Mouse (Mus musculus): Measurements from ENCODE around the gene Igfbp5. TPM values are rescaled to one million over a fixed set of nuclear protein-coding genes. Genes with fewer than 3 reads are reported as not detected.

Gene Igfbp5
- total RNA-seq, 1 experiment: 2.1 TPM

DNA sequence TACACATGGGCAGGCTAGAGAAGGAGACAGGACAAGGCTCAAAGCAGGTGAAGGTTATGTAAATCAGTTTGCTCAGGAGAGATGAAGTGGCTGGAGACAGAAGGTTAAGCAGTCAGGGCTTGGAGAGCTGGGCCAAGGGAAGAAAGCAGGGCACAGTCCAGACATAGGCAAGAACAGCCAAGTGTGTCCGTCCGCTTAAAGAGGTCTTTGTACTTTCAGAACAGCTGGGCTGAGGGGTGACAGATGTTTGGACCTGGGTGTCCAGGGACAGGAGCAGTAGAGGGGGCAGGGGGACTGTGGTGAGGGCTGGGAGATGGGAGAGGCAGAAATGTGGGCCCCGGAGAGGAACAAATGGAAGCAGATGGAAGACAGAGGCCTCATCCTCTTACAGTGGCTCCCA is 10.4 kb downstream of the Igfbp5 start:
- H3K4me3 ChIP-seq (ENCODE audit: insufficient read depth in 1 of 2, low read depth in 1 of 2, low read length in 2 of 2, poor library complexity in 1 of 2, severe bottlenecking in 1 of 2): no peak overlapping the region
- no peak for DNase-seq (ENCODE audit: low read depth, low spot score)
- no peaks in the 10 kb centered on the region for H3K36me3 ChIP-seq (ENCODE audit: control insufficient read depth, insufficient read depth, low read length, poor library complexity, severe bottlenecking)
- no peak for TF ChIP-seq HCFC1 (IDR thresholded peaks at IDR 0.05; ENCODE audit: borderline replicate concordance, insufficient read depth, low read length)
- TF ChIP-seq ZC3H11A (IDR thresholded peaks at IDR 0.05; ENCODE audit: borderline replicate concordance, low read depth, low read length): no peak
- TF ChIP-seq CHD2 (IDR thresholded peaks at IDR 0.05; ENCODE audit: low read depth, low read length): no peak
- TF ChIP-seq ZNF384 (IDR thresholded peaks at IDR 0.05; ENCODE audit: low read depth, low read length): no peak
- TF ChIP-seq MAFK (IDR thresholded peaks at IDR 0.05; ENCODE audit: insufficient read depth, low read depth, low read length): no peak
- no peaks in the 10 kb centered on the region for H3K9me3 ChIP-seq (ENCODE audit: control insufficient read depth, insufficient read depth, low read depth, low read length)
- 0 out of 4 replicates have a peak, but pooled peaks cover 0 to 2% of the 10 kb centered on the region in 2 experiments for H3K4me1 ChIP-seq (ENCODE audit: control insufficient read depth in 2 of 2, insufficient read depth in 2 of 2, low read length in 2 of 2, poor library complexity in 1 of 2)
- H3K9ac ChIP-seq (ENCODE audit: insufficient read depth, low read depth, low read length, poor library complexity, severe bottlenecking): no peak overlapping the region
- in situ Hi-C loops (cut with MboI; ENCODE audit: low sequenced_read_pairs in 2 of 2, unreplicated experiment in 2 of 2): loop anchor here in 1 of 2 experiments (5.0 kb wide), 1 partner anchor 147 kb away; no protein-coding TSS in a partner anchor
- H3K27ac ChIP-seq (ENCODE audit: insufficient read depth, low read depth, low read length, poor library complexity, severe bottlenecking): no peak overlapping the region

DNA sequence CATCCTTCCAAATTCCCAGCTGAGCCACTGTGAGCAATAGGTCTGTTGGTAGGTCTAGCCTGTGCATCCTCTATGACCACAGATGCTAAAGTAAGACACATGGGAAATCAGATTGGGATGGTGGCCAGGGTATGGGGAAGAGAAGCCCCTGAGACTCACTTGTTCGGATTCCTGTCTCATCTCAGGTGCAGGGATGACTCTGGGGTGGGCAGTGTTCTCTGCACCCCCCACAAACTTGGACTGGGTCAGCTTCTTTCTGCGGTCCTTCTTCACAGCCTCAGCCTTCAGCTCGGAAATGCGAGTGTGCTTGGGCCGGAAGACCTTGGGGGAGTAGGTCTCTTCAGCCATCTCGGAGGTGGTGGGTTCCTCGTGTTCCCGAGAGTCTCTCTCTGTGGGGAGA is 11.0 kb downstream of the Igfbp5 start:
- Histone ChIP-seq H3K27ac (ENCODE audit: insufficient read depth, low read depth, low read length, poor library complexity, severe bottlenecking) (no peak overlapping the region), H3K4me3 (ENCODE audit: insufficient read depth in 1 of 2, low read depth in 1 of 2, low read length in 2 of 2, poor library complexity in 1 of 2, severe bottlenecking in 1 of 2) (no peak overlapping the region), H3K9ac (ENCODE audit: insufficient read depth, low read depth, low read length, poor library complexity, severe bottlenecking) (no peak overlapping the region), H3K36me3 (ENCODE audit: control insufficient read depth, insufficient read depth, low read length, poor library complexity, severe bottlenecking) (no peaks in the 10 kb centered on the region), H3K4me1 (ENCODE audit: control insufficient read depth in 2 of 2, insufficient read depth in 2 of 2, low read length in 2 of 2, poor library complexity in 1 of 2) (0 out of 4 replicates have a peak, but pooled peaks cover 0 to 2% of the 10 kb centered on the region in 2 experiments), H3K9me3 (ENCODE audit: control insufficient read depth, insufficient read depth, low read depth, low read length) (no peaks in the 10 kb centered on the region)
- in situ Hi-C loops (cut with MboI; ENCODE audit: low sequenced_read_pairs in 2 of 2, unreplicated experiment in 2 of 2): loop anchor here in 1 of 2 experiments (5.0 kb wide), 1 partner anchor 146 kb away; no protein-coding TSS in a partner anchor
- no peak for TF ChIP-seq ZC3H11A (IDR thresholded peaks at IDR 0.05; ENCODE audit: borderline replicate concordance, low read depth, low read length)
- DNase-seq (ENCODE audit: low read depth, low spot score): no peak

DNA sequence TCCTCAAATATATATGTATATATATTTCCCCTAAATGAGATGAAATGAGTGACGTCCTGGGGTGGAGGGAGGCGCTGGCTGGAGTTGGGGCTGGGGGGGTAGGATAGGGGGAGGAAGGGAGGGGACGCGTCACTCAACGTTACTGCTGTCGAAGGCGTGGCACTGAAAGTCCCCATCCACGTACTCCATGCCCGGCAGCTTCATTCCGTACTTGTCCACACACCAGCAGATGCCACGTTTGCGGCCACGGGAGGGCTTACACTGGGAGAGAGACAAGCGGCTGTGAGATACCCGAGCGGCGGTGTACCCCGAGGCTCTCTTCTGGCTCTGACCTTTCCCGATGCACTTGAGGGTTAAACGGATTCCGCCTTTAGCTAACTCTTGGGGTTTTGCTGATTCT is 12.4 kb downstream of the Igfbp5 start:
- Histone ChIP-seq H3K9me3 (ENCODE audit: control insufficient read depth, insufficient read depth, low read depth, low read length) (no peaks in the 10 kb centered on the region), H3K4me1 (ENCODE audit: control insufficient read depth in 2 of 2, insufficient read depth in 2 of 2, low read length in 2 of 2, poor library complexity in 1 of 2) (0 out of 4 replicates have a peak, but pooled peaks cover 0 to 2% of the 10 kb centered on the region in 2 experiments), H3K27ac (ENCODE audit: insufficient read depth, low read depth, low read length, poor library complexity, severe bottlenecking) (no peak overlapping the region), H3K4me3 (ENCODE audit: insufficient read depth in 1 of 2, low read depth in 1 of 2, low read length in 2 of 2, poor library complexity in 1 of 2, severe bottlenecking in 1 of 2) (no peak overlapping the region), H3K9ac (ENCODE audit: insufficient read depth, low read depth, low read length, poor library complexity, severe bottlenecking) (no peak overlapping the region), H3K36me3 (ENCODE audit: control insufficient read depth, insufficient read depth, low read length, poor library complexity, severe bottlenecking) (no peaks in the 10 kb centered on the region)
- no peak for DNase-seq (ENCODE audit: low read depth, low spot score)
- in situ Hi-C loops (cut with MboI; ENCODE audit: low sequenced_read_pairs in 2 of 2, unreplicated experiment in 2 of 2): loop anchor here in 1 of 2 experiments (5.0 kb wide), 1 partner anchor 145 kb away; no protein-coding TSS in a partner anchor
- TF ChIP-seq ZNF384 (IDR thresholded peaks at IDR 0.05; ENCODE audit: low read depth, low read length) (no peak), MAFK (IDR thresholded peaks at IDR 0.05; ENCODE audit: insufficient read depth, low read depth, low read length) (no peak), HCFC1 (IDR thresholded peaks at IDR 0.05; ENCODE audit: borderline replicate concordance, insufficient read depth, low read length) (no peak), CHD2 (IDR thresholded peaks at IDR 0.05; ENCODE audit: low read depth, low read length) (no peak), ZC3H11A (IDR thresholded peaks at IDR 0.05; ENCODE audit: borderline replicate concordance, low read depth, low read length) (no peak)

DNA sequence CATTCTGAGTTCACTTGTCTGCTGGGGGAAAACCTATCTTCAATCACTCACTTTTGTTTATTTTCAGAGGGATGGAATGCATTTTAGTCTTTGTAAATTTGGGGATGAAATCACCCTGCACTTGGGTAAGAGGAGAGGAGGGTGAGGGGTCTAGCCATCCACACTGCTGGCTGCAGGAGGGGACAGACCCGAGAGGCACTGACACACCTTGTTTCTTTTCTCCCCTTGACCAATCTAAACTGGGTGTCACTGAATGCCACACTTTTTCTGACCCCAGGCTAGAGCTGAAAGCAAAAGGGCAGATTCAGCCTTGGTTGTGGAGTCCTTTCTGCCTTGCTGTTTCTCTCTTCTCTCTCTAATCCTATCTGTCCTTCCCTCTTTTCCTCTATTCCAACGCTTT is 13.0 kb downstream of the Igfbp5 start:
- TF ChIP-seq ZNF384 (IDR thresholded peaks at IDR 0.05; ENCODE audit: low read depth, low read length) (no peak), MAFK (IDR thresholded peaks at IDR 0.05; ENCODE audit: insufficient read depth, low read depth, low read length) (no peak)
- no peak for DNase-seq (ENCODE audit: low read depth, low spot score)
- H3K9ac ChIP-seq (ENCODE audit: insufficient read depth, low read depth, low read length, poor library complexity, severe bottlenecking): no peak overlapping the region
- no peak overlapping the region for H3K27ac ChIP-seq (ENCODE audit: insufficient read depth, low read depth, low read length, poor library complexity, severe bottlenecking)
- no peak overlapping the region for H3K4me3 ChIP-seq (ENCODE audit: insufficient read depth in 1 of 2, low read depth in 1 of 2, low read length in 2 of 2, poor library complexity in 1 of 2, severe bottlenecking in 1 of 2)
- in situ Hi-C loops (cut with MboI; ENCODE audit: low sequenced_read_pairs in 2 of 2, unreplicated experiment in 2 of 2): loop anchor here in 1 of 2 experiments (5.0 kb wide), 1 partner anchor 144 kb away; no protein-coding TSS in a partner anchor
- H3K4me1 ChIP-seq (ENCODE audit: control insufficient read depth in 2 of 2, insufficient read depth in 2 of 2, low read length in 2 of 2, poor library complexity in 1 of 2): 0 out of 4 replicates have a peak, but pooled peaks cover 0 to 2% of the 10 kb centered on the region in 2 experiments
- no peaks in the 10 kb centered on the region for H3K9me3 ChIP-seq (ENCODE audit: control insufficient read depth, insufficient read depth, low read depth, low read length)
- no peaks in the 10 kb centered on the region for H3K36me3 ChIP-seq (ENCODE audit: control insufficient read depth, insufficient read depth, low read length, poor library complexity, severe bottlenecking)

DNA sequence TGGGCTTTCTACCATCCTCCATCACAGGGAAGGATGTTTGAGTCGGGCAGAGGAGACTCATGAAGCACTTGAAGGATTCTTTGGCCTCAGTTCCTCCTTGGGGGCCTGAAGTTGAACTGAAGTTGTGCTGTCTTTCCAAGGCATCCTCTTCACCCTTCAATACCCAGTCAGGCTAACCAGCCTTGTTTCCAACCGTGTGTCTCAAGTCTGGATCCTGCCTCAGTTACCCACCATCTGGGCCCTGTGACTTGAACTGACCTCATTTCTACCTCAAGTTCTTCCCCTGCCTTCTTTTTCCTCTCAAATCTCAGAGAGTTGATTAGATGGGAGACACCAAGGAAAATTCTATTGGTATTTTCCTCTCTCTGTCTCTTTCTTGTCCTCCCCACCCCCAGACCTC is 14.2 kb downstream of the Igfbp5 start:
- TF ChIP-seq ZNF384 (IDR thresholded peaks at IDR 0.05; ENCODE audit: low read depth, low read length) (no peak), CHD2 (IDR thresholded peaks at IDR 0.05; ENCODE audit: low read depth, low read length) (no peak), ZC3H11A (IDR thresholded peaks at IDR 0.05; ENCODE audit: borderline replicate concordance, low read depth, low read length) (no peak), MAFK (IDR thresholded peaks at IDR 0.05; ENCODE audit: insufficient read depth, low read depth, low read length) (no peak), HCFC1 (IDR thresholded peaks at IDR 0.05; ENCODE audit: borderline replicate concordance, insufficient read depth, low read length) (no peak)
- Histone ChIP-seq H3K9me3 (ENCODE audit: control insufficient read depth, insufficient read depth, low read depth, low read length) (no peaks in the 10 kb centered on the region), H3K4me1 (ENCODE audit: control insufficient read depth in 2 of 2, insufficient read depth in 2 of 2, low read length in 2 of 2, poor library complexity in 1 of 2) (0 out of 4 replicates have a peak, but pooled peaks cover 0 to 2% of the 10 kb centered on the region in 2 experiments), H3K4me3 (ENCODE audit: insufficient read depth in 1 of 2, low read depth in 1 of 2, low read length in 2 of 2, poor library complexity in 1 of 2, severe bottlenecking in 1 of 2) (no peak overlapping the region), H3K27ac (ENCODE audit: insufficient read depth, low read depth, low read length, poor library complexity, severe bottlenecking) (no peak overlapping the region), H3K36me3 (ENCODE audit: control insufficient read depth, insufficient read depth, low read length, poor library complexity, severe bottlenecking) (no peaks in the 10 kb centered on the region), H3K9ac (ENCODE audit: insufficient read depth, low read depth, low read length, poor library complexity, severe bottlenecking) (no peak overlapping the region)
- in situ Hi-C loops (cut with MboI; ENCODE audit: low sequenced_read_pairs in 2 of 2, unreplicated experiment in 2 of 2): loop anchor here in 1 of 2 experiments (5.0 kb wide), 1 partner anchor 143 kb away; no protein-coding TSS in a partner anchor
- DNase-seq (ENCODE audit: low read depth, low spot score): no peak

Data from ES-E14 (cell line).